Mouse (Mus musculus) neural tube, embryonic 14.5 days (tissue): ENCODE results near the gene Slc24a3. TPM values are rescaled to one million over a fixed set of nuclear protein-coding genes. Genes with fewer than 3 reads are reported as not detected.

ENCODE experiments used
- ATAC-seq: fragments of 200-750 bp; cut with Nextera tagmentation; 2 replicates; pipeline ENCODE4 v1.8.0; 2017; ENCODE audit warnings: low read depth, mild to moderate bottlenecking, moderate TSS enrichment, moderate library complexity
- H3K27ac ChIP-seq: fragments of 300-500 bp; sonication (generic); 2 replicates; pipeline ENCODE4 v1.5.1; 2014; ENCODE audit warnings: low read depth, mild to moderate bottlenecking, control low read depth, low read length, moderate library complexity, mixed read lengths
- H3K27me3 ChIP-seq: fragments of 300-500 bp; sonication (generic); 2 replicates; pipeline ENCODE4 v1.6.1; 2014; ENCODE audit warnings: low read length; ENCODE audit not compliant: control insufficient read depth, insufficient read depth
- H3K36me3 ChIP-seq: fragments of 300-500 bp; sonication (generic); 2 replicates; pipeline ENCODE4 v1.6.1; 2014; ENCODE audit warnings: low read length, mixed read lengths; ENCODE audit not compliant: control insufficient read depth, insufficient read depth
- H3K4me1 ChIP-seq: fragments of 300-500 bp; sonication (generic); 2 replicates; pipeline ENCODE4 v1.6.1; 2014; ENCODE audit warnings: low read length; ENCODE audit not compliant: control insufficient read depth, insufficient read depth
- H3K4me2 ChIP-seq: fragments of 300-500 bp; sonication (generic); 2 replicates; pipeline ENCODE4 v1.6.1; 2014; ENCODE audit warnings: mild to moderate bottlenecking, low read depth, low read length, control low read depth
- H3K4me3 ChIP-seq: fragments of 300-500 bp; sonication (generic); 2 replicates; pipeline ENCODE4 v1.5.1; 2014; ENCODE audit warnings: low read depth, low read length, control low read depth, mixed read lengths
- H3K9ac ChIP-seq: fragments of 300-500 bp; sonication (generic); replicated peaks from 2 replicates; pipeline ENCODE4 v1.6.1; 2014; ENCODE audit warnings: low read depth, mild to moderate bottlenecking, control low read depth, low read length, mixed read lengths
- H3K9me3 ChIP-seq: fragments of 300-500 bp; sonication (generic); 2 replicates; pipeline ENCODE4 v1.6.1; 2016; ENCODE audit warnings: low read length; ENCODE audit not compliant: control insufficient read depth
- WGBS: fragments of 180-500 bp; shearing (Covaris S2); extraction: QIAGEN DNeasy Blood & Tissue Kit; methylation state at CpG from one replicate; pipeline ENCODE4 v1.1.7; 2014; 5-methylcytosine and 5-hydroxymethylcytosine counted together
- polyA plus RNA-seq: library from polyadenylated mRNA; unstranded; fragments of >200 nt; fragmentation: Nextera tagmentation; extraction: Ambion mirVana; gene quantifications from 2 replicates; pipeline ENCODE4 v1.2.1, GENCODE M21; 2014

Slc24a3 gene
- polyA plus RNA-seq, 1 experiment from 2014 or later: 31.2 TPM

DNA sequence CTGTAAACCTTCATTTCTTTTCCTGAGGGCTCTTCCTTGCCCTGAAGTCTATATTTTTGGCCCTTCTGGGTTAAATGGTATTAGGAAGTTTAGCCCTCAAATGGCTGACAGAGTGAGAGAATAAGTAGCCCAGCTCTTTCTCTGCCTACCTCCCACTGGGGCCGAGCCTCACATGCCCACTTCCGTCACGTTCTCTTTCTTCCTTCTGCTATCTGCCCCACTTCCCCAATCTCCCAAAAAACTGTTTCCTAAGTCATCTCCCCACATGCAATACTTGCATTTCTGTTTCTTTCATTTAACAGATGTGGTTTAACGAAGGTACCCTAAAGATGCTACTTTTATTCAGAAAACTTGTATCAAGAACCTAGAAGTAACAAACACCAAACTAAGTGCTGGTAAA is 406.6 kb downstream of the Slc24a3 start:
- H3K9me3 ChIP-seq: no peaks in the 10 kb centered on the region
- no peak overlapping the region for H3K27ac ChIP-seq
- no peaks in the 10 kb centered on the region for H3K36me3 ChIP-seq
- no peak overlapping the region for H3K9ac ChIP-seq
- H3K4me3 ChIP-seq: no peak overlapping the region
- H3K4me2 ChIP-seq: no peak overlapping the region
- no peak for ATAC-seq
- no peaks in the 10 kb centered on the region for H3K4me1 ChIP-seq
- H3K27me3 ChIP-seq: no peaks in the 10 kb centered on the region
- 89% methylated on average over 4 of the region's 4 CpGs for WGBS

DNA sequence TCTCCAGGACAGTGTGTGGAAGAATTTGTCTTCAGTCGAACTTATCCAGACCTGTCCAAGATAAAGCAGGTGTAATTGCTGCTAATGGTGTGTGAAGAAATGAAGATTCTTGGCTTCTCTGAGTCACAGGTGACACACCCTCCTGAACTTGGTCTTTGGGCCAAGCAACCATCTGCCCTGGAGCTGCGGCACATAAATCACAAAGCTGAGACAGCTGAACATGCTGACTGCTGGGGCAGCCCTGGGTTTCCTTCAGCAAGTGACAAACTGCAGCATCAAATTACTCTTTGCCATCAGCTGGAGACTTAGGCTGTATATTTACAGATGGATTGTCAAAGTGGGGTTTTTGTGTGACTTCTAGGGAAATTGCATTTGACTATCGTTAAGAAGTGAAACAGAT is 415.5 kb downstream of the Slc24a3 start:
- 74% methylated on average over 3 of the region's 3 CpGs for WGBS

GRCm38 (mm10) chr2:145585437-145585836 is 417.9 kb downstream of the Slc24a3 start:
- Histone ChIP-seq H3K4me3 (no peak overlapping the region), H3K36me3 (no peaks in the 10 kb centered on the region), H3K9me3 (no peaks in the 10 kb centered on the region), H3K4me2 (no peak overlapping the region), H3K27ac (no peak overlapping the region), H3K4me1 (no peaks in the 10 kb centered on the region), H3K27me3 (no peaks in the 10 kb centered on the region), H3K9ac (no peak overlapping the region)
- 80% methylated on average over 3 of the region's 3 CpGs for WGBS
- ATAC-seq: no peak

More for the DNA sequence above, 415.5 kb downstream of the Slc24a3 start:
- no peak overlapping the region for H3K9ac ChIP-seq
- H3K36me3 ChIP-seq: no peaks in the 10 kb centered on the region
- H3K4me1 ChIP-seq: no peaks in the 10 kb centered on the region
- no peak overlapping the region for H3K4me2 ChIP-seq
- H3K4me3 ChIP-seq: no peak overlapping the region
- no peak overlapping the region for H3K27ac ChIP-seq
- ATAC-seq: no peak
- no peaks in the 10 kb centered on the region for H3K9me3 ChIP-seq
- no peaks in the 10 kb centered on the region for H3K27me3 ChIP-seq

- Histone ChIP-seq H3K4me2 (no peak overlapping the region), H3K27me3 (no peaks in the 10 kb centered on the region), H3K4me3 (no peak overlapping the region), H3K4me1 (no peaks in the 10 kb centered on the region), H3K9me3 (no peaks in the 10 kb centered on the region), H3K9ac (no peak overlapping the region), H3K36me3 (no peaks in the 10 kb centered on the region), H3K27ac (no peak overlapping the region)
- ATAC-seq: peak; percentile 91
- WGBS: 72% methylated on average over 8 of the region's 8 CpGs
These were observed 420.6 kb downstream of the Slc24a3 start for GRCm38 (mm10) chr2:145588009-145588737.

DNA sequence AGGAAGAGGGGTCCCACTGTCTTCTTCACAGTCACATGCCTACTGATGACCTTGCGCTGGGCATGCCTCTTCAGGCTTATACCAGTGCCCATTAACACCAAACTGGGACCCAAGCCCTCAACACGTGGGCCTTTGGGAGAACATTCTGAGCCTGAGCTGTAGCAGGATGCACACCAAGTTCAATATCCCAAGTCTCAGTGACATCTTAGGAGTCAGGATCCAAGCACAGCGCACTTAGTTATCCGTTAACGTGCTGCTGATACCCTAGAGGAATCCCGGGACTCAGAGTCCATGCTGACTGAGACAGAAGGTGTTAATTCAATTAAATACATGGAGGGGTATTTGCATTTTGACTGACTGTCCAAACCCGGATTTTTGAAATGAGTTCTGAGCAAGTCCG is 424.3 kb downstream of the Slc24a3 start:
- no peaks in the 10 kb centered on the region for H3K36me3 ChIP-seq
- H3K4me1 ChIP-seq: no peaks in the 10 kb centered on the region
- ATAC-seq: no peak
- H3K9ac ChIP-seq: no peak overlapping the region
- H3K27me3 ChIP-seq: no peaks in the 10 kb centered on the region
- H3K4me3 ChIP-seq: no peak overlapping the region
- no peak overlapping the region for H3K27ac ChIP-seq
- 89% methylated on average over 8 of the region's 8 CpGs for WGBS
- H3K4me2 ChIP-seq: no peak overlapping the region
- H3K9me3 ChIP-seq: no peaks in the 10 kb centered on the region

DNA sequence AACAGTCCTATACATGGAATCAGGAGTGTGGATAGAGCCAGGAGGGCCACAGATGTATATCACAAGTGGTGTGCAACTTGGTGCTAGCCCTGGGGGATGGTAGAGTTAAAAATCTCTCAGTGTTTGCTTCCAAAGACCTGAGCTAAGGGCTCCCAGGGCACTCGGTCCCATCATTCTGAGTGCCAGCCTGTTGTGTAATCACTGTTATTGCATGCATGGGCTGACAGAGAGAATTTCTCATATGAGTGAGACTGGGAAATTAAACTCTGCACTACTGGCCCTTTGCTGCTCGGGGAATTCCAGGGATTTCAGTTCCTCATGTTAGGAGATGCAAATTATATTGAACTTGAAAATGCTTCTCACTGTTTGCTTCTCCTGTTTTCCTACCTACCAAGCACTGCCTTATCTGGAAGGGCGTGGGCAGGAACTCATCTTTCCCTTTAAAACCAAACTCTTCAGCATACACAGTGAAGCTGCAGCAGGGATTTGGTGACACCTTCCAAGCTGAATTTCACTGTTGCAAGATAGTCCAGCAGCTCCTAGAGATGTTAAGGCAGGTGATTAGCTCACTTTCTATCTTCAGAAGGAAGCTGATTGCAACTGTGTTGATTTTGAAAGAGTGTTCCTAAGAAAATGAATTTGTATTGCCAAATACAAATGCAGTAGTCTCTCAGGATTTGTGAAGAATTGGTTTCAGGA is 426.2 kb downstream of the Slc24a3 start:
- H3K27me3 ChIP-seq: no peaks in the 10 kb centered on the region
- H3K4me2 ChIP-seq: no peak overlapping the region
- H3K36me3 ChIP-seq: no peaks in the 10 kb centered on the region
- ATAC-seq: no peak
- no peaks in the 10 kb centered on the region for H3K9me3 ChIP-seq
- 91% methylated on average over 3 of the region's 3 CpGs for WGBS
- H3K9ac ChIP-seq: no peak overlapping the region
- no peak overlapping the region for H3K27ac ChIP-seq
- H3K4me3 ChIP-seq: no peak overlapping the region
- H3K4me1 ChIP-seq: no peaks in the 10 kb centered on the region

GRCm38 (mm10) chr2:145597866-145598265 is 430.3 kb downstream of the Slc24a3 start:
- no peak overlapping the region for H3K4me2 ChIP-seq
- H3K36me3 ChIP-seq: no peaks in the 10 kb centered on the region
- no peak overlapping the region for H3K27ac ChIP-seq
- no peak for ATAC-seq
- 87% methylated on average over 5 of the region's 5 CpGs for WGBS
- no peaks in the 10 kb centered on the region for H3K9me3 ChIP-seq
- H3K9ac ChIP-seq: no peak overlapping the region
- no peak overlapping the region for H3K4me3 ChIP-seq
- no peaks in the 10 kb centered on the region for H3K4me1 ChIP-seq
- no peaks in the 10 kb centered on the region for H3K27me3 ChIP-seq

GRCm38 (mm10) chr2:145607844-145608243 is 440.3 kb downstream of the Slc24a3 start:
- Histone ChIP-seq H3K27ac (no peak overlapping the region), H3K4me2 (no peak overlapping the region), H3K4me1 (no peaks in the 10 kb centered on the region), H3K27me3 (no peaks in the 10 kb centered on the region), H3K36me3 (no peaks in the 10 kb centered on the region), H3K9ac (no peak overlapping the region), H3K9me3 (no peaks in the 10 kb centered on the region), H3K4me3 (no peak overlapping the region)
- WGBS: 95% methylated on average over 5 of the region's 5 CpGs
- no peak for ATAC-seq
